Mouse (Mus musculus) lung, adult 2 months (tissue): ENCODE results near the gene Abcc6. TPM values are rescaled to one million over a fixed set of nuclear protein-coding genes. Genes with fewer than 3 reads are reported as not detected.

Source experiments
- DNase-seq: peaks from one replicate; pipeline ENCODE4 v3.0.0; 2022
- H3K4me1 ChIP-seq: fragments of 200-500 bp; 2 replicates; pipeline ENCODE4 v1.6.1; 2011; ENCODE audit warnings: low read length; ENCODE audit not compliant: control insufficient read depth, insufficient read depth
- H3K4me3 ChIP-seq: fragments of 200-500 bp; replicated peaks from 2 replicates; pipeline ENCODE3; 2011; ENCODE audit warnings: low read depth, mild to moderate bottlenecking, control low read depth, low read length; ENCODE audit errors: extremely low read depth
- CTCF ChIP-seq: fragments of 200-500 bp; IDR thresholded peaks from 2 replicates; pipeline ENCODE4 v1.5.1; 2011; ENCODE audit warnings: mild to moderate bottlenecking, low read length, control low read depth; ENCODE audit not compliant: insufficient read depth
- POLR2A ChIP-seq: fragments of 200-500 bp; IDR thresholded peaks from 2 replicates; pipeline ENCODE4 v1.6.1; 2011; ENCODE audit warnings: low read depth, mild to moderate bottlenecking, control low read depth, low read length, borderline replicate concordance; ENCODE audit errors: extremely low read depth
- WGBS: fragments of 180-500 bp; shearing (Covaris S2); methylation state at CpG from one replicate; pipeline ENCODE4 v1.1.7; 2018; 5-methylcytosine and 5-hydroxymethylcytosine counted together
- polyA plus RNA-seq: library from polyadenylated mRNA; depleted of rRNA; stranded (reverse); fragments of >200 nt; gene quantifications from 2 replicates; pipeline ENCODE4 v1.2.3, GENCODE M21; 2012

The Abcc6 gene
- polyA plus RNA-seq, 1 experiment = 1.5 TPM

DNA sequence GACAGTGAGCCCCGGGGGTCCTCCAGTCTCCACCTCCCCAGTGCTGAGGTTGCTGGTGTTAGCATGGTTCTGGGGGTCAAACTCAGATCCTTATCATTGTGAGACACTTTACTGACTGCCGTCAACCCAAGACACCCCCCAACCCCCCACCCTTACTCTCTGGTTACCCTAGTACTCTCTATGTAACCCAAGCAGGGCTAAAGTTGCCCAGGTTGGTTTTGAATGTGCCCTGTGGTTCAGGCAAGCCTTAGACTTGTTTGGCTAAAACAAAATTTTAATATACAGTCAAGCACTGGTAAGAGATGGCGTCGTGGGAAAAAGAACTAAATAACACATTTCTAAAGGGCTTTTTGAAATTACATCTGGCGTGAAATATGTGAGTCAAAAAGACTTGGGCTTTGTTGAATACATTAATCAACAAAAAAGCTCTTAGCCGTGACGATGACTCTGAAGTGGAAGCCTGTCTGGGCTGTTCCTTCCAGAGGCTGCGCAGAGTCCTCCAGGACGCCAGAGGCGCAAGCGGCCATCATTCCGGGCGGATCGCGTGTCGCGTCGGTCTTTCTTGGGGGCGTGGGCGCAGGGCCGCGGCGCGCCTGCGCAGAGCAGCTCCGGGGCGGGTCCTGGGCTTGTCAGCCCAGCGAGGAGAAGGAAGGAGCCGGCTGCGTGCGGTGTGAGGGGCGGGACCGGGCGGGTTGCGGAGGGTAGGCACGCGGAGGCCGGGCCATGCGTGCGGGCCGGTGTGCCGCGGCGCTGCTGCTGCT lies 3.2 kb upstream of the Abcc6 start, which contains the start of gene Nomo1:
Nomo1 (plus strand) TSS at position 590 of the 761 bp plus-strand sequence.
- H3K4me1 ChIP-seq = peaks cover 4% of the 10 kb centered on the region; the same call in 1 of the 2 replicates
- 6% methylated on average over 44 of the region's 44 CpGs for WGBS
- TF ChIP-seq POLR2A (peak; percentile 64), CTCF (peak; percentile 78)
- peak; percentile 95 for DNase-seq
- peak within 1 kb of the TSS; percentile 99 for H3K4me3 ChIP-seq

DNA sequence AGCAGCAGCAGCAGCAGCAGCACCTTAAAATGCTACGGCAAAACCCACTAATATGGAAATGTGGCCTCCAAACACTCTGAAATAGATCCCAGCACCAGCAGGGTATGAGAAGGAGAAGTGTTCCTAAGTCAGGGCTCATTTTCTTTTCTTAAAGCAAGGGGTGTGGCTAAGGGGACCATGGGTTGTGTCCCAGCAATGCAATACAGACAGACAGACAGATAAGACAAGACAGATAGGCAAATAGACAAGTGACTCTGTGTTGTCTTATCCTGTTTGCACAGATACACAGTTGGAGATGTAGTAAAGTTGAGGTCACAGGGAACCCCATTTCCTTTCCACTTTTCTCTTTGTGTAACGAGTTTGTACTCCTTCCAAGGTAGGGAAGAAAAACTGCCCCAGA lies 973 bp upstream of the Abcc6 start:
- peaks cover 4% of the 10 kb centered on the region; the same call in 1 of the 2 replicates for H3K4me1 ChIP-seq
- 50% methylated on average over 2 of the region's 2 CpGs for WGBS
- no peak overlapping the region for H3K4me3 ChIP-seq
- TF ChIP-seq CTCF = no peak
- TF ChIP-seq POLR2A = no peak
- no peak for DNase-seq

DNA sequence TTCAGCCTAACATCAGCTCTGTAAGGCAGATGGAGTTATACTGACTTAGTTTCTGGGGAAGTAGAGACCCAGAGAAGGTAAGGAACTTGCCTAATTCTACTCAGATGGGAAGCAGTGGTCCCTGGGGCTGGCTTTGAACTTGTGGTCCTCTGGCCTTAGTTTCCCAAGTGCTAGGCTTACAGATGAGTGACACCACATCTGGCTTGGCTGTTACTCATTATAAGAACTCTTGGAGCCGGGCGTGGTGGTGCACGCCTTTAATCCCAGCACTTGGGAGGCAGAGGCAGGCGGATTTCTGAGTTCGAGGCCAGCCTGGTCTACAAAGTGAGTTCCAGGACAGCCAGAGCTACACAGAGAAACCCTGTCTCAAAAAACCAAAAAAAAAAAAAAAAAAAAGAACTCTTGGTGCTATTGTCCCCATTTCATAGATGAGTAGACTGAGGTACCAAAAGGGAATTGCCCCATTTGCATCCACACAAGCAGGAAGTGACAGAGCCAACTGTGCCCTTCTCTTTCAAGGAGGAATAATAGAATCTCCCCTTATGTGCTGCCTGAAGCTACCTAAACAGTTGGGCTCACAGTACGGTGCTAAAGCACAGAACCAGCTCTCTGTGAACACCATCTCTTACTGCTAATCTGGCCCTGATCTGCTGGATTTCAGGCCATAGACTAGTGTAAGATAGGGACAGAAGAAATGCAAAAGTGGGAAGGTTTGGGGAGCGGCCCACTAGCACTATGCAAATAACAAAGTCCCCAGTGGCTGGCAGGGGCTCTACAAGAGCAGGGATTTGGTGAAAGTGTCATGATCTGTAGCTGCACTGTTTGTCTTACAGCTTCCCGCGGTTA lies 580 bp downstream of the Abcc6 start:
- no peak for DNase-seq
- 63% methylated on average over 9 of the region's 9 CpGs for WGBS
- TF ChIP-seq CTCF (no peak), POLR2A (no peak)
- Histone ChIP-seq H3K4me1 (no peaks in the 10 kb centered on the region; the same call in 1 of the 2 replicates), H3K4me3 (no peak overlapping the region)

DNA sequence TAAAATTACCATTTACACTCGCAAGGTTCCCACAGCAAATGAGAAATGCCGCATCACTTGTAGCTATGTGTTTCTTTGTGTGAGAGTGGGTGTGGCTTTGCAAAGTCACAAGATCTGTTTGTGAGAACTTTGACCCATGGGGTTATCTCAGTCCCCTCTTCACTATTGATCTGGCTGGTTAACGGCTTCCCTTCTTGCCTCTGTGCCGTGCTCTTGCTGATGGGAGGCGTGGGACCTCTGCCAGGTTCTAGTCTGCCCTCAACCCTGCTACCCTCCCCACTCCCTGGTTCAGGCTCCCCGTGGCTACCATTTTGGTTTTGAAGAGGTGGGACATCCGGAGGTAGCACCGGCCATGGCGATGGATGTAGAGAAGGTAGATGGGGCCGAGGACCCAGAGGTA lies 1.4 kb downstream of the Abcc6 start:
- WGBS = 70% methylated on average over 10 of the region's 10 CpGs
- Histone ChIP-seq H3K4me1 (no peaks in the 10 kb centered on the region), H3K4me3 (no peak overlapping the region)
- TF ChIP-seq POLR2A (no peak), CTCF (no peak)
- no peak for DNase-seq

DNA sequence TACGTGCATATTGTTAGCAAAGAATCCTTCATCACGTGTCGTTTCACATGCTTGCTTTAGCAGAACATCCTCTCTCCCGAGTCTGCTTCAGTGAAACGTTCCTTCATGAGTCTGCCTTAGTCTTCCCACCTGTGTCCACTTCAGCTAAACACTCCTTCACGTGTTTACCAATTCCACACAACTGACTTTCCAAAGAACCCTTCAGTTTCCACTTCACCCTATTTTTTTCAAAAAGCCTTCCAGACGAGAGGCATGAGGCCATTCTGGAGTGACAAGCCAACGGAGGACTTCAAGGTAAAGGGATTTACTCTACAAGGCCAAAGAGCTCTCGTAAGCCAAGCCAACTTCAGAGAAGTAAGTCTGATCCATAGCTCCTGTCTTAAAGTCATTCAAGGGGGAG lies 4.7 kb downstream of the Abcc6 start:
- no peak for DNase-seq
- Histone ChIP-seq H3K4me3 (no peak overlapping the region), H3K4me1 (no peaks in the 10 kb centered on the region)
- no peak for TF ChIP-seq CTCF
- TF ChIP-seq POLR2A = no peak
- 57% methylated on average over 9 of the region's 9 CpGs for WGBS

DNA sequence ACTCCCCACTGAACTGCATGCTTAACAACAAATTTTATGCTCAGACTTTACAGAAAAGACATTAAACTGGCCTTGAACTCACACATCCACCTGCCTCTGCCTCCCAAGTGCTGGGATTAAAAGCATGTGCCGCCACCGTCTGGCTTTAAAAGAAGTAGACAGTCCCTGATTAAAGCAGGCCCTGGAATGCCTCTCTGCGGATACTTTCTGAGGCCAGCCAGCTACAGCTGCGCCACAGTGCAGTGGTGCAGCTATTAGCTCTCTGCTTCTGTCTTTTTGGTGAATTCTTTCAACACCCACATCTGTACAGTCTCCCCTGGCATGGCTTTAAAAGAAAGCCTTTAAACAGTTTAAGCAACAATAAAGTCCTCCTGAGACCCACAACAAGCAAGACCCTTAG lies 8.2 kb downstream of the Abcc6 start:
- Histone ChIP-seq H3K4me3 (no peak overlapping the region), H3K4me1 (no peaks in the 10 kb centered on the region)
- no peak for DNase-seq
- no peak for TF ChIP-seq POLR2A
- no peak for TF ChIP-seq CTCF
- WGBS = 59% methylated on average over 4 of the region's 4 CpGs

DNA sequence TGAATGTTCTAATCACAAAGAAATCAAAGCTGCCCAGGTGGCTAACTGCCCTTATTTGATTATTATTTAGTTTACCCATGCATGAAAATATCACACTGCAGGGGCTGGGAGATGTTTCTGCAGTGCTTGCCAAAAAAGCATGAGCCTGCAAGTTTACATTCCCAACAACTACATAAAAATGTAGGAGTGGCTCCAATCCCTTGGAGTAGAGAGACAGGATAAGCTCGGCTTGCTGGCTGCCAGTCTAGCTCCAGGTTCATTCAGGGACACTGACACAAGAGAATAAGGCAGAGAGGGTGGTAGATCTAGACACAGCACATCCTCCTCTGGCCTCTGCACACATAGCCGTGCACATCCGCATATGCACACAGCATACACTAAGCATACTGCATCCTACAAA lies 10.5 kb downstream of the Abcc6 start:
- no peaks in the 10 kb centered on the region for H3K4me1 ChIP-seq
- WGBS = 55% methylated on average over 3 of the region's 3 CpGs
- H3K4me3 ChIP-seq = no peak overlapping the region
- no peak for DNase-seq
- TF ChIP-seq POLR2A (no peak), CTCF (no peak)

DNA sequence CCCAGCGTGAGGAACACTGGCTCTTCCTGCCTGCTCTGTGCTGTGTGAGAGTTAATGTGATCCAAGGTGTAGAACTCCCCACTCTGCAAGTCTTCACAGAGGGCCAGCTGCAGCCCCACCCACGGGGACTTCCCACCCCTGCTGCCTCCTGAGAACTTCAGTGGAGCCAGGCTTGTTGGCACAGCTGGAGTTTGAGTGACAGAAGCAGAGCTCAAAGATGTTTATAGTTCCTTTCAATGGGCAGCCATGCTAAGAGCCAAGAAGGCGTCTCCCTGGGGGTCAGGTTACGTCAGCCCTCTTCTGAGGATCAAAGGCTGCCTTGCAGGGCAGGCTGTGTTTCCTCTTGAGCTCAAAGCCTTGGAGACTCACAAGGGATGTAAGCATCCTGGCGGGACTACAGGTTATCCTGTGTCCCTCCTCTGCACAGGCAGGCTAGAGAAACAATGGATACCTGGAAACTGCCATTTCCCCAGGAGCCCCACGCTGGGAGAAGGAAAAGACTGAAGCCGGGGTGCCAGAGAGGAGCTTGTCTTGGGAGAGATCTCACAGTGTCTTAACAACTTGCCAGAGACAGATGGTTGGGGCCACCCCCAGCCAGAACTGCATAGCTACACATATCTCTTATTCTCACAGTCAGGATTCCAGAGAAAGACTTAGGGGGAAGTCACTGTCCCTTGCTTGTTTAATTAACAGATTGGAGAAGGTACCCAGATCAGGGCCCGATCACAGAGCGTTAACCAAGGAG lies 16.7 kb downstream of the Abcc6 start:
- peak; percentile 30 for DNase-seq
- TF ChIP-seq CTCF (no peak), POLR2A (no peak)
- no peak overlapping the region for H3K4me3 ChIP-seq
- WGBS = 26% methylated on average over 9 of the region's 9 CpGs
- no peaks in the 10 kb centered on the region for H3K4me1 ChIP-seq

DNA sequence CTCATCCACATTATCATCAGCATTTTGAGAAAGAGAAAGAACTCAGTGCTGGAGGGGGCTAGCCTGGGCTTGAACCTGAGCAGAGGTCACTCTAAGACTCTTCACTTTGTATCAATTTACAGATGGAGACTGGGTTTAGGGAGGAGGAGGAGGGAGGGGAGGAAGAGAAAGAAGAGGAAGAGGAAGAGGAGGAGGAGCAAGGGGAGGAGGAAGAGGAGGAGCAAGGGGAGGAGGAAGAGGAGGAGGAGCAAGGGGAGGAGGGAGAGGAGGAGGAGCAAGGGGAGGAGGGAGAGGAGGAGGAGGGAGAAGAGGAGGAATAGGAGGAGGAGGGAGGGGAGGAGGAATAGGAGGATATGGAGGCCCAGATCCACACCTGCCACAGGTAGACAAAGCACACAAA lies 18.0 kb downstream of the Abcc6 start:
- Histone ChIP-seq H3K4me3 (no peak overlapping the region), H3K4me1 (no peaks in the 10 kb centered on the region)
- TF ChIP-seq POLR2A (no peak), CTCF (no peak)
- no peak for DNase-seq

DNA sequence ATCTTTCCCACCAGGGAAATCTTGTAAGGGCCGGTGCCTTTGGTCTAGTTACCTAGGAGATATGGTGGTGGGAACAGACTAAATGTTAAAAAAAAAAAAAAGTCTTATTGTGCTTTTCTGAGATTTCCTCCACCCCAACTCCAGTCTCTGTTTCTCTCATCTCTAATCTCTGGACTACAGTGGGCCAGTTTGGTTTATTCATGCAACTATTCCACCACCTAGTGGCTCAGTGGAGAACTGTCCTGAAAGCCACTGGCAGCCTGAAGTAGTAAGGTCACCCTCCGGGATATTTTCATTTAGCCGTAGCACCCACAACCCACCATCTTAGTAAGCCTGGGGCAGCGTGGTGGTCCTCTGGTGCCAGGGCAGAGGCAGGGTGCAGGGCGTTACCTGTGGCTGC lies 20.5 kb downstream of the Abcc6 start:
- Histone ChIP-seq H3K4me1 (no peaks in the 10 kb centered on the region), H3K4me3 (no peak overlapping the region)
- peak; percentile 54 for DNase-seq
- TF ChIP-seq CTCF = peak; percentile 47
- TF ChIP-seq POLR2A = no peak
- WGBS = 7% methylated on average over 5 of the region's 5 CpGs
